ENCODE assay signal across 9 mouse cellular contexts in the genomic region with DNA sequence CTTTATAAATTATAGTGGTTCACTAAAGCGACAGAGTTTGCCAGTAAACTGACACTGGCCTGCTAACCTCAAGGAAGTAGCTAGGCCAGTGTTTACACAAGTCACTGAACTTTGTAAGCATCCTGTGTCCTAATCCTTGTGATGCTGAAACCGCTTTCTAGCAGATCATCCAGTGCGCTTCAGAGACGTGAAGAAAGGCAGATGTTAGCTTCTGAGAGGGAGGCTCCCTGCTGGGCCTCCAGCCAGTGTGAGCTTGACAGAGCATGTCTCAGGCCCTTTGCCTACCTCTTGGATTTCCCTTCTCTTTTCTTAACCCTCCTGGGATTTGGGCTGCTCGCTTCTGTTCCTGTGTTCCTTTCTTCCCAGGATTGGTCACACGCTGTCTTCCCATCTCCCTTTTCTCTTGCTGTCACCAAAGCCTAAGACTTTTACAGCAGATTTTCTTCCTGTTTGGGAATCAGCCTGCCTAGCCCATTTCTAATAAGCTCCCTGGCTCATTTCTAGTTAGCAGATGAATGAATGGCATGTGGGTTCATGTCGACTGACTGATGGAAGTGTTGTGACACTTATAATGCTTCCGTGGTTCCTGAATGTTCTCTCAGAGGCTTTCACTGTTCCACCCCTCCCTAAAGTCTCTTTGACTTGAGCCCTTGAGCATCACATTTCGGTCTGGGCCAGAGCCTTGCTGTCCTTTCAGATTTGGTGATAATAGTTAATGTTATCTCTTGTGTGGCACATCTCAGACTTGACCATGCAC.
DNase-seq lines count a peak whose midpoint lies in the region.
"Had no signal": no experiment of that assay in that cellular context is flagged by ENCODE, and none has a peak within 500 bp of the region (broad histone marks: within the 10 kb centered on the region; RNA-seq: fewer than 3 reads in every experiment).

No protein-coding gene starts in this region.

- intact Hi-C loops in heart, postnatal 36 days (cut with DNase I) = no loop called here
- intact Hi-C loops in left cerebral cortex, postnatal 25 days (cut with DNase I) = no loop called here

- DNase-seq in heart, adult 18-20 months = peak; percentile 20 to 60
- no peak for DNase-seq in heart, postnatal 36 days
- peak; percentile 77 for DNase-seq in gonadal fat pad, adult 2 months (ENCODE audit: low read depth)
- DNase-seq in kidney, postnatal 14 days = peak; percentile 38
- DNase-seq in skeletal muscle tissue, adult 2 months (ENCODE audit: low read depth, low spot score) = peak; percentile 29
- no peak for DNase-seq in left cerebral cortex, postnatal 25 days (ENCODE audit: low spot score in 2 of 2)
- DNase-seq in layer of hippocampus, adult 8-10 months (ENCODE audit: low spot score in 2 of 2) = no peak
- DNase-seq in Muller cell, postnatal 12 days (ENCODE audit: inconsistent ontology term) = no peak
- DNase-seq: gastrocnemius, postnatal 14 days had no signal

Comparison
In these comparisons a context has a peak if more than half of its experiments do, and no peak if none do; other contexts are left out.
1. DNase-seq: peak in heart, adult 18-20 months (2 of 2), gonadal fat pad, adult 2 months (single experiment), kidney, postnatal 14 days (single experiment) and skeletal muscle tissue, adult 2 months (single experiment); none in heart, postnatal 36 days (0 of 2), left cerebral cortex, postnatal 25 days (0 of 2), layer of hippocampus, adult 8-10 months (0 of 2) and Muller cell, postnatal 12 days (single experiment).